Mouse (Mus musculus) megakaryocyte, embryonic 14.5 days (primary cell): ENCODE measurements around the gene Arntl2. TPM values are rescaled to one million over a fixed set of nuclear protein-coding genes. Genes with fewer than 3 reads are reported as not detected.
"Not testable (repeated sequence)": the region's sequence is repeated elsewhere in the genome, so short reads cannot be mapped to it uniquely, and the experiment has no call there.

ENCODE experiments used
- H3K27me3 ChIP-seq: replicated peaks from 2 replicates; pipeline ENCODE3; 2012; ENCODE audit warnings: inconsistent platforms
- H3K36me3 ChIP-seq: replicated peaks from 2 replicates; pipeline ENCODE3; 2012; ENCODE audit warnings: low read length, inconsistent platforms, mixed read lengths
- H3K4me1 ChIP-seq: 2 replicates; pipeline ENCODE4 v1.6.1; 2012; ENCODE audit warnings: inconsistent platforms
- H3K4me3 ChIP-seq: replicated peaks from 2 replicates; pipeline ENCODE3; 2012; ENCODE audit warnings: moderate library complexity, mild to moderate bottlenecking, inconsistent platforms
- H3K9me3 ChIP-seq: 2 replicates; pipeline ENCODE4 v1.6.1; 2012; ENCODE audit warnings: inconsistent platforms
- FLI1 ChIP-seq: IDR thresholded peaks from 2 replicates; pipeline ENCODE4 v1.6.1; 2012; ENCODE audit warnings: low read length, inconsistent platforms, mixed read lengths
- GATA1 ChIP-seq: IDR thresholded peaks from 3 replicates; pipeline ENCODE4 v1.6.1; 2012; ENCODE audit warnings: mixed read lengths, low read length, inconsistent platforms, borderline replicate concordance
- polyA plus RNA-seq: library from polyadenylated mRNA; stranded (reverse); fragments of >175 nt; gene quantifications from 2 replicates; pipeline ENCODE4 v1.2.3, GENCODE M21; 2012; ENCODE audit warnings: low replicate concordance; ENCODE audit not compliant: insufficient read depth

Gene Arntl2
- polyA plus RNA-seq, 1 experiment: not detected

- peaks cover 64% of the 10 kb centered on the region for H3K4me1 ChIP-seq
- TF ChIP-seq FLI1: no peak
- no peak for TF ChIP-seq GATA1
Observed at GRCm38 (mm10) chr6:146845347-146845746, 49.5 kb downstream of the Arntl2 start.

GRCm38 (mm10) chr6:146845961-146846750 lies 50.3 kb downstream of the Arntl2 start:
- TF ChIP-seq FLI1 (no peak), GATA1 (no peak)
- Histone ChIP-seq H3K9me3 (no peaks in the 10 kb centered on the region), H3K4me3 (no peak overlapping the region), H3K27me3 (peaks cover 13% of the 10 kb centered on the region), H3K36me3 (no peaks in the 10 kb centered on the region), H3K4me1 (peaks cover 64% of the 10 kb centered on the region)

More at GRCm38 (mm10) chr6:146845347-146845746, 49.5 kb downstream of the Arntl2 start:
- Histone ChIP-seq H3K36me3 (no peaks in the 10 kb centered on the region), H3K9me3 (no peaks in the 10 kb centered on the region), H3K27me3 (peaks cover 13% of the 10 kb centered on the region), H3K4me3 (no peak overlapping the region)

- H3K9me3 ChIP-seq: no peaks in the 10 kb centered on the region
- H3K4me1 ChIP-seq: peaks cover 52% of the 10 kb centered on the region
- TF ChIP-seq GATA1 (no peak), FLI1 (no peak)
- H3K27me3 ChIP-seq: peaks cover 13% of the 10 kb centered on the region
- no peaks in the 10 kb centered on the region for H3K36me3 ChIP-seq
- no peak overlapping the region for H3K4me3 ChIP-seq
Observed at GRCm38 (mm10) chr6:146847402-146847801, 51.5 kb downstream of the Arntl2 start.

- no peaks in the 10 kb centered on the region for H3K36me3 ChIP-seq
- no peak overlapping the region for H3K4me3 ChIP-seq
- peaks cover 11% of the 10 kb centered on the region for H3K27me3 ChIP-seq
- no peaks in the 10 kb centered on the region for H3K9me3 ChIP-seq
- peaks cover 46% of the 10 kb centered on the region for H3K4me1 ChIP-seq
- TF ChIP-seq FLI1: no peak
- TF ChIP-seq GATA1: no peak
Observed at GRCm38 (mm10) chr6:146848281-146848680, 52.4 kb downstream of the Arntl2 start.

DNA sequence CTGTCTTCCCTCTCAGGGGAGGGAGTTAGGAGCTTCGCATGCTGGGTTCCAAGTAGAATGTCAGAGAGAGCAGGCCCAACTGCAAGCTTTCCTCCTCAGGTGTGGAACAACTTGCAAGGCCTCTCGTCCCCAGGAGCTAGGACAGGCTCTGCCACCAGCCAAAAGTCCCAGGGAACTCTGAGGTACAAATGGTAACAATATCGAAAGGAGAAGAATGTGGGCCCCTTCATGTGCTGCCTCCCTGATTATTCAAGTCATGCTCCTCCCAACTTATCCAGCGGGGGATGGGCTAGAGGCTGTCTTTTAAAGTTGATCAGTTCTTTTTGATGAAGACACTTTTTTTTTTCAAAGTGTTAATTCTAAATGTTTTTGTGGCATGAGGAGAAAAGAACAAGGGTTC lies 54.2 kb downstream of the Arntl2 start, which contains the start of gene Smco2:
Gene Smco2 (plus strand): TSS at position 55 of the 400 bp plus-strand sequence.
- Histone ChIP-seq H3K4me1 (peaks cover 50% of the 10 kb centered on the region), H3K27me3 (peaks cover 5% of the 10 kb centered on the region), H3K36me3 (no peaks in the 10 kb centered on the region), H3K4me3 (no peak within 1 kb of the TSS), H3K9me3 (no peaks in the 10 kb centered on the region)
- TF ChIP-seq GATA1 (no peak), FLI1 (no peak)

DNA sequence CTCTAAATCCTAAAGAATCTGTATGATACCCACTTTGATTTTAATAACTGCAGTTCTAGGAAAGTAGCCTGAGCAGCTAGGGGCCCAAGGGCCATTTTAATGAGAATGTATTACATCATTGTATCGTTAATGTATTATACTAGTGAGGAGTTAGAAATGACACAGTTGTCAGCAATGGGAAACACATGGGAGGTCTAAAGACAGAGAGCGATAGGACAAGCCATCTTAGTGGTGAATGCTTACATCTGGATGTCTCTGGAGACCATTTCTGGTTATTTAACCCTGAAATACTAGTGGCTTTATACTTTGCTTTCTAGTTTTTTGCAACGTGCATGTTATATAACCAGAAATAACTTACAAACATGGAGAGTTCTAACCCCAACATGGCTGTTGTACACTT lies 56.1 kb downstream of the Arntl2 start:
- Histone ChIP-seq H3K4me1 (peaks cover 37% of the 10 kb centered on the region), H3K4me3 (no peak overlapping the region), H3K36me3 (no peaks in the 10 kb centered on the region), H3K9me3 (0 out of 2 replicates have a peak, but pooled peaks cover 3% of the 10 kb centered on the region), H3K27me3 (peaks cover 8% of the 10 kb centered on the region)
- TF ChIP-seq GATA1: no peak
- no peak for TF ChIP-seq FLI1

GRCm38 (mm10) chr6:146852739-146853138 lies 56.9 kb downstream of the Arntl2 start:
- Histone ChIP-seq H3K9me3 (0 out of 2 replicates have a peak, but pooled peaks cover 3% of the 10 kb centered on the region), H3K4me3 (no peak overlapping the region), H3K36me3 (no peaks in the 10 kb centered on the region), H3K4me1 (peaks cover 33% of the 10 kb centered on the region), H3K27me3 (peaks cover 8% of the 10 kb centered on the region)
- TF ChIP-seq FLI1 (no peak), GATA1 (no peak)

- Histone ChIP-seq H3K4me3 (no peak overlapping the region), H3K27me3 (peaks cover 11% of the 10 kb centered on the region), H3K36me3 (no peaks in the 10 kb centered on the region), H3K9me3 (0 out of 2 replicates have a peak, but pooled peaks cover 3% of the 10 kb centered on the region), H3K4me1 (peaks cover 14% of the 10 kb centered on the region)
- no peak for TF ChIP-seq FLI1
- no peak for TF ChIP-seq GATA1
Observed at GRCm38 (mm10) chr6:146855185-146855584, 59.3 kb downstream of the Arntl2 start.

- Histone ChIP-seq H3K9me3 (0 out of 2 replicates have a peak, but pooled peaks cover 3% of the 10 kb centered on the region), H3K4me1 (peaks cover 9% of the 10 kb centered on the region), H3K4me3 (no peak overlapping the region), H3K36me3 (no peaks in the 10 kb centered on the region), H3K27me3 (peaks cover 17% of the 10 kb centered on the region)
- no peak for TF ChIP-seq GATA1
- no peak for TF ChIP-seq FLI1
Observed at GRCm38 (mm10) chr6:146857386-146857785, 61.5 kb downstream of the Arntl2 start.

GRCm38 (mm10) chr6:146863154-146863553 lies 67.3 kb downstream of the Arntl2 start:
- TF ChIP-seq FLI1 (no peak), GATA1 (no peak)
- no peaks in the 10 kb centered on the region for H3K9me3 ChIP-seq
- H3K4me3 ChIP-seq: no peak overlapping the region
- no peaks in the 10 kb centered on the region for H3K36me3 ChIP-seq
- peaks cover 11% of the 10 kb centered on the region for H3K4me1 ChIP-seq
- peaks cover 15% of the 10 kb centered on the region for H3K27me3 ChIP-seq

DNA sequence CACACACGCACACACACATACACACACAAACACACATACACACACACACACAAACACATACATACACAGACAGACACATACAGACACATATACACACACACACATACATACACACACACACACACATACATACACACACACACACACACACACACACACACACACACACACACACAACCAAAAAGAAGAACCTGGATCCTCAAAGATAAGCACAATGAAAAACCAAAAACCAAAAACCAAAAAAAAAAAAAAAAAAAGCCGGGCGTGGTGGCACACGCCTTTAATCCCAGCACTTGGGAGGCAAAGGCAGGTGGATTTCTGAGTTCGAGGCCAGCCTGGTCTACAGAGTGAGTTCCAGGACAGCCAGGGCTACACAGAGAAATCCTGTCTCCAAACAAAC lies 68.5 kb downstream of the Arntl2 start:
- H3K9me3 ChIP-seq, H3K36me3 ChIP-seq, H3K4me3 ChIP-seq: not testable (repeated sequence)
- H3K27me3 ChIP-seq: peaks cover 13% of the 10 kb centered on the region
- peaks cover 11% of the 10 kb centered on the region for H3K4me1 ChIP-seq
